Mouse (Mus musculus) G1E-ER4 (cell line): ENCODE measurements around the gene Dad1. TPM values are rescaled to one million over a fixed set of nuclear protein-coding genes. Genes with fewer than 3 reads are reported as not detected.
A peak's percentile ranks its signal among the peaks of the same experiment; 100 is the strongest.

Experiments used
- GATA1 ChIP-seq: IDR thresholded peaks from one replicate; pipeline ENCODE4 v1.8.0; 2012; ENCODE audit warnings: low read length, inconsistent platforms
- polyA plus RNA-seq: library from polyadenylated mRNA; stranded (reverse); fragments of >175 nt; gene quantifications from 2 replicates; pipeline ENCODE4 v1.2.3, GENCODE M21; 2012

The Dad1 gene
- polyA plus RNA-seq, 1 experiment, result 24.5 TPM

DNA sequence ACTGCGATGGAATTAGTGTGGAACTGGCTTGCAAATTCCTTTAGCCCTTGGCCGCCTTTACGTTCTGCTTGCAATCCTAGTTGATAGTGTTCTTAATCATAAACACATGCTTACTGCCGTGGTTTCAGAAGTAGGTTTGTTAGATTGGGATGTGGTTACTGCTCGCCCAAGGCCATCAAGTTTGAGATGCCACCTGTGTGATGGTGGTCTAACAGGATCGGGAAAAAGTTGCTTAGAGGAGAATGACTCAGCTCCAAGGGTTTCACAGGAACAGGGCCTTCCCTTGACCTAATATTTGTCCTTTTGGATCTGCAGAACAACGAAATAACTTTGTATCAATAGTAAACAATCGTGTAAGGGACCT is 5.8 kb upstream of the Dad1 start:
- no peak for TF ChIP-seq GATA1

DNA sequence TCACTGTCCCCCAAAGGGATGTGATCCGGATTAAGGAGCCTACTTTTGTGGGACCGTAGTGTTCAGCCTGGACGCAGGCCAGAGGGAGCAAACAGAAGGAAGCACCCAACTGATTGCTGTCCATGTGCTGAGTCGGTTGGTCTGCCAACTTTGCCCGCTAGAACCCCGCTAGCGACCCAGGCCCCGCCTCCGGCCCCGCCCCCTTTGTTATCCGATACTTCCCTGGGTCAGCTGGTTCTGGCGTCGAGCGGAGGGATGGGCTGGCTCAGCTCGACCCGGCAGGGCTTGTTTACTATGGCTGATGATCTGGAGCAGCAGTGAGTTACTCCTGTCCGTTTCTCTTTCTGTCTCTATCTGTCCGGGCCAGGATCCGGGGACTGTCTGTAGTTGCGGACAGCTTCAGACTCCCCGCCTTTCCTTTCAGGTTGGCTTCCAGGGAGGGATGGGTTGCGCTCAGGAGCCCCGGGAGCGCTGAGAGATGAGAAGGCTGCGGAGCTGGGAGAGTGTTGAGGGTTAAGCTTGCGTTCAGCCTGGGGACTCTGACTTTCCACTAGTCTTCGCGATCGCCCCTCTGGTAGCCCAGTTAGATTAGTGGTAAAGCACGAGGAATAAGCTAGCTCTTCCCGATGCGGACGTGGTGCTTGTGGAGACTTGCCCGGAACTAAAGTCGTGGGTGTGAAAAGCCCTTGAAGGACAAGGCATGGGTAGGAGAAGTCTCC is 5.3 kb upstream of the Dad1 start:
- TF ChIP-seq GATA1, result no peak

- TF ChIP-seq GATA1, result no peak
Observed at GRCm38 (mm10) chr14:54258131-54258670, 4.3 kb upstream of the Dad1 start.

DNA sequence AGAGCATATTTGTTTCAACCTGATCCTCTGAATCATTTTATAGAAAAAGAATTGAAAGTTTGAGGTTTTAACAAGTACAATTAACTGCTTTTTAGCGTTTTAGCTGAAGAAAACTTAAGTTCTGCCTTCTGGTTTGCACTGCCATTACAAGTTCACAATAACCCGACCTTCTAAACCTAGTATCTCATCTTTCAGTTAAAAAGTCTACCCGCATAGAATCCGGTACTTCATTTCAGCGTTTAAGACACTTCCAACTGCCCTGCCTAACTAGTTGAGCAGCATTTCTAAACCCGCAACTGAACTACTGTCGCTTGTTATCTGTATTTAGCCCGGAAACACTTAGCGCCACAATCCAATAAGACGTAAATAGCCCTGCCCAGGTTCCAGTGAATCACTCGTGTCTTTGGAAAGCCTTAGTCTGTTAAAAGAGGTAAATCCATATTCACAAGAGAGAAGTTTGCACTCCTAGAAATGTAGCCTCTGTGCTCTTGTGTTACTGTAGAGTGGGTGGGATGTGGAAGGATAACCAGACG is 832 bp upstream of the Dad1 start:
- TF ChIP-seq GATA1, result no peak

- peak; percentile 16 for TF ChIP-seq GATA1
Observed at GRCm38 (mm10) chr14:54250122-54250521, 3.8 kb downstream of the Dad1 start.

- no peak for TF ChIP-seq GATA1
Observed at GRCm38 (mm10) chr14:54249326-54249725, 4.6 kb downstream of the Dad1 start.

GRCm38 (mm10) chr14:54246232-54246631 is 7.7 kb downstream of the Dad1 start:
- no peak for TF ChIP-seq GATA1

GRCm38 (mm10) chr14:54244183-54244582 is 9.7 kb downstream of the Dad1 start:
- no peak for TF ChIP-seq GATA1

DNA sequence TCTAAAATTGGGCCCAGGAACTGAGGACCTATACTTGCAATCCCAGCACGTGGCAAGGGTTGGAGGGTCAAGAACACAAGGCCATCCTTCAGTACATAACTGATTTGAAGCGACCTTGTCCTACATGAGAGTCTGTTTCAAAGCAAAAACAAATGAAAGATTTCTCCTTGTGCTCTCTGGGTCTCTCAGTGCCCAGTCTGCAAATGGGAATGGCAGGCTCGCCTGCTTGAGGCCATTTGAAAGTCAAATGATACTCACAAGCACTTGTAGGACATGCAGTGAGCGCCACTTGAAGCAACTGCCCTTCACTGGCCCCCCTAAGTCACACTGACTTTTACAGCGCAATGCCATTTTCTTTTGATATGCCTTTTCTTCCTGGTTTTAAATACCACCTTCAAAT is 13.4 kb downstream of the Dad1 start:
- TF ChIP-seq GATA1, result no peak

DNA sequence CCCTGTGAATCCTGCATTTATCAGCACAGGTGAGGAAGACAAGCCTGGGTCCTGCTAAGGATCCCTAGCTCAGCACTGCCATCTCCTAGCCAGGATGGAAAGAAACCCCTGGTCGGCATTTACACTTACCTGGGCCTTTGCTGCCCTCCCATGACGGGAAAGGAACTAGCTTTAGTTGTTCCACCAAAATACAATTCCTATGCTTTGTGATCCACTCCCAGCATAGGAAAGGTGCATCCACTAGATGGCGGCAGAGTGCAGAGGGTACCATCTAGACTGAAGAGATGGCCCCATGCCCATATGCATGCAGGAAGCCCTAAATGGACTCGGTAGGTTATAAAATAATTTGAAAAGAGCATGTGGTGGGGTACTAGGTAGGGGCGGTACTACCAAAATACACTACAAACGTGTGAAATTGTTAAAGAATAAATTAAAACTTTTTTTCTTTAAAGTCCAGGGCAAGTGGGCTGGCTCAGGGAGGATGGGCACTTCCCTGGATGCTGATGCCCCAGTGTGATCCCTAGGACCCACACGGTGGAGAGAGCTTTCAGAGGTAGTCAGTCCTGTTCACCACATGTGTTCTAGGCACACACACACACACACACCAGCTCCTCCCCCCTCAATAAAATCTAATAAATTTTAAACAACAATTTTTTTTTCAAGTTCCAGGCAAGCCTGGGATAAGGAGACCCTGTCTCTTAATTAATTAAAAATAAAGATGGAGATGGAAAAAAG is 14.7 kb downstream of the Dad1 start:
- no peak for TF ChIP-seq GATA1

DNA sequence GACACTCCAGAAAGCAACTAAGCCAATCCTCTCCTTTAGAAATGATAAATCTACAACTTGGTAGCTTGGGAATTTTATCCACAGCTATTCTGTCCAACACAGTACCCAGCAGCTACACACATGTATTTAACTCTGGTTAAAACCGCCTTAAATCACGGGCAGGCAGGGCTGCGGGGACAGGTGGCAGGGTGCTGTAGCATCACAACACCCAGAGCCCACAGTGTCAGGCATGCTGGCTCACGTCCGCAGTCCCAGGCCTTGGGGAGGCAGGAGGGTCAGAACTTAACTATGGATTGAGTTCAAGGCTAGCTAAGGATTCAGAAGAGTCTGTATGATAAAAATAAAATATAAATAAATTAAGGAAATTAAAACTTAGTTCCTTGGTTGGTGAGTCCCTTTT is 17.0 kb downstream of the Dad1 start:
- no peak for TF ChIP-seq GATA1

- no peak for TF ChIP-seq GATA1
Observed at GRCm38 (mm10) chr14:54235825-54236540, 17.9 kb downstream of the Dad1 start.

GRCm38 (mm10) chr14:54234231-54235040 is 19.5 kb downstream of the Dad1 start:
- TF ChIP-seq GATA1, result no peak

DNA sequence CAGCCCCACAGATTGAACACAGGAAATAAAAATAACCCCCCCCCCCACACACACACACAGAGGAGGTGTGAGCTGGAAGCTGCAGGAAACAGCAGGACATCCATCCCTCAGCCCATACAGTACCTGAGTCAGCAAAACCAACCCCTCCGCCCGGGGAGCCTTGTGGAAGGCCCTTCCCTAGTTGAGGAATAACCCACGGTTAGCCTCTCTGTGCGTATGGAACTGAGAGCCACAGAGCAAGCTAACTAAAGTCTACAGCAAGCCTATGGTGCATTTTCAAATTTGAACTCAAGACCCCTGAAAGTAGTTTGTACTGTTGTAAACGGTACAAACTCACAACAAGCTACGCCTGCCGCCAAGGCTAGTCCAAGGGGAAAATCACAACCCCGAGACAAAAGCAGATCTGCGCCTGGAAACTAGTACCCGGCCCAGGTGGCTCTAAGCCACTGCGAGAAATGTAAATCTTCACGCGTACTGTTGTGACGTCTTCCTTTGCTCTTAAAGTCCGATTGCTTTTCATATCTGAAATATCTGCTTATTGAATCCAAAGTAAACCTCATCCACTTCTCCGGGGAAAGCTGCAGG is 20.3 kb downstream of the Dad1 start:
- no peak for TF ChIP-seq GATA1

- no peak for TF ChIP-seq GATA1
Observed at GRCm38 (mm10) chr14:54232811-54233558, 20.9 kb downstream of the Dad1 start.
